Mouse (Mus musculus): ENCODE data around the gene Peli1. TPM values are rescaled to one million over a fixed set of nuclear protein-coding genes. Genes with fewer than 3 reads are reported as not detected.

Gene Peli1
- 19.0 and 24.9 TPM in 2 replicates for polyA plus RNA-seq (2015; fragmentation: Nextera tagmentation; extraction: Ambion mirVana)

DNA sequence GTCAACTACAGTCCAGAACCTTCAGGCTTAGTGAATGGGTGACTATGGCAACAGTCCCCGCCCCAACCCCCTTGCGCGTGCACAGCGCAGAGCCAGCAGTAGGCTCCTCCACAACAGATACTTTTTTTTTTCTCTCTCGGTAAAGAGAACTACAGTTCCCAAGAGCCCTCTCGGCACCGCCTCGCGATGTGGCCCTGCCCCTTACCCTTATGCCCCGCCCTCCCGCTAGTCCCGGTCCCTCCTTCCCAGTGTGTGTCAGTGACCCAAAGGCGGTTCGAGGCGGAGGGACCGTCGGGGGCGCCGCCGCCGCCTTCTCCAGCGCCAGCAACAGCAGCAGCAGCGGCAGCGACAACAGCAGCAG, at the start of gene Peli1:
Gene Peli1 (plus strand): TSS at position 225 of the 361 bp plus-strand sequence.
- Histone ChIP-seq H3K27ac (peak within 1 kb of the TSS; percentile 99), H3K9ac (peak within 1 kb of the TSS; percentile 96), H3K4me2 (peak within 1 kb of the TSS; percentile 67), H3K27me3 (no peaks in the 10 kb centered on the region), H3K9me3 (replicated peaks) (no peaks in the 10 kb centered on the region), H3K36me3 (no peaks in the 10 kb centered on the region), H3K4me1 (replicated peaks) (peaks cover 5% of the 10 kb centered on the region; the same call in 1 of the 2 replicates), H3K4me3 (peak within 1 kb of the TSS; percentile 90)
- peak; percentile 99 for ATAC-seq (replicated peaks; ENCODE audit: insufficient number of reproducible peaks, insufficient read depth, low FRiP score, low read depth)
- WGBS, result 1% methylated on average over 24 of the region's 24 CpGs

DNA sequence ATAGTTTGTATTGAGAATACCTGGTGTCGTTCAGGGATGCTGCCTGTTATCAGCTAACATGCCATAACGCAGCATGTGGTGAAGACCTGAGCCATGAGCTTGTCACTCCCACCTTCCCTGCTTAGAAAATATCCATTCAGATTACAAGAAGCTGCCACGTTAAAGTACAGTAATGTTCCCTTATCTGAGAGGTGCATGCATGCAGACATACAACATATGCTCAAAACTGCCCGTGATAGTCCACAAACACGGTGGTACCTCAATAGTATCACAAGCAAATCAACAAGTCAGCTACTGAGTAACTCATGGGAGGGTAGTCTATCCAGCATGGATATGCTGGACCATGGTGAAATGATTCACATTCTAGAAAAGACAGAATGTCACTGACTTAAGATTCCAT, 48.5 kb upstream of the Peli1 start:
- Histone ChIP-seq H3K4me3 (no peak overlapping the region), H3K36me3 (no peaks in the 10 kb centered on the region), H3K9ac (no peak overlapping the region), H3K27ac (no peak overlapping the region), H3K27me3 (no peaks in the 10 kb centered on the region), H3K9me3 (replicated peaks) (no peaks in the 10 kb centered on the region), H3K4me1 (replicated peaks) (peaks cover 8% of the 10 kb centered on the region; the same call in 1 of the 2 replicates), H3K4me2 (no peak overlapping the region)
- 63% methylated on average over 5 of the region's 5 CpGs for WGBS
- no peak for ATAC-seq (replicated peaks; ENCODE audit: insufficient number of reproducible peaks, insufficient read depth, low FRiP score, low read depth)

DNA sequence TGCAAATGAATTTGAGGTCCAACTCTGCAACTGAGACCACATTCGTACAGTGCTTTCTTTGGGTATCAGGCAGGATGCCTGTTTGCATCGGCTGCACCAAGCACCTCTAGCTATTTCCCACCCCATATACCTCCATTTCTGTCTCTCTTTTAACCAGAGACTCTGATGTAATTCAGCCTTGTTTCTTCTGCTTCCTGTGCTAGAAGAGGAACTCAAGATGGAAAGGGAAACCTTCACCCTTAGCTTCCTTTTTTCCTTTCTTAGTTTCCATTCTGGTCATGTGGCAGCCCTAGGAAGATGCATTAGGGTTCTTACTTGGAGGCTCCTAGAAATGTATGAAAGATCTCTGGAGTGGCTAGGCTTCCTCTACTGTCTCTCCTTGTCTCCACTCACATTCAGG, 44.9 kb upstream of the Peli1 start:
- no peak overlapping the region for H3K9ac ChIP-seq
- no peaks in the 10 kb centered on the region for H3K4me1 ChIP-seq (replicated peaks)
- ATAC-seq (replicated peaks; ENCODE audit: insufficient number of reproducible peaks, insufficient read depth, low FRiP score, low read depth), result no peak
- no peaks in the 10 kb centered on the region for H3K27me3 ChIP-seq
- no peaks in the 10 kb centered on the region for H3K36me3 ChIP-seq
- H3K4me3 ChIP-seq, result no peak overlapping the region
- H3K4me2 ChIP-seq, result no peak overlapping the region
- 81% methylated on average over 2 of the region's 2 CpGs for WGBS
- no peak overlapping the region for H3K27ac ChIP-seq
- H3K9me3 ChIP-seq (replicated peaks), result no peaks in the 10 kb centered on the region

DNA sequence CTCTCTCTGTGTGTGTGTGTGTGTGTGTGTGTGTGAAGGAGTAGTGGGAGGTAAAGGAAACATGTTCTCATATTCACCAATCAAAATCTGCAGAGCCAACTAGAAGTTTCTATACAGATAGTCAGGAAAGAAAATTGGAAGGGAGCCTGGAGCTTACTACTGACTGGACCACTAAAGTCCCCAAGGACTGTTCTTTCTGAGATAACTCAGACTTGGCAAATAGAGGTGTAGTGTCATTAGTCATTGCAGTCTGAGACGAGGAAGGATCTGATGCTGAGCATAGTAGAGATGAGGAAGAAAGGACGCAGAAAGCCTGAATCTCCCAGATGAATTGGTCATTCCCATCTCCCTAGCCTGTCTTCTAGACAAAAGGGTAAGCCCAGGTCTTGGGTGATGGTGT, 43.2 kb upstream of the Peli1 start:
- Histone ChIP-seq H3K4me1 (replicated peaks) (no peaks in the 10 kb centered on the region), H3K9me3 (replicated peaks) (no peaks in the 10 kb centered on the region), H3K4me2 (no peak overlapping the region), H3K27me3 (no peaks in the 10 kb centered on the region), H3K9ac (no peak overlapping the region), H3K4me3 (no peak overlapping the region), H3K36me3 (no peaks in the 10 kb centered on the region), H3K27ac (no peak overlapping the region)
- ATAC-seq (replicated peaks; ENCODE audit: insufficient number of reproducible peaks, insufficient read depth, low FRiP score, low read depth), result no peak
- 60% methylated on average over 2 of the region's 2 CpGs for WGBS

DNA sequence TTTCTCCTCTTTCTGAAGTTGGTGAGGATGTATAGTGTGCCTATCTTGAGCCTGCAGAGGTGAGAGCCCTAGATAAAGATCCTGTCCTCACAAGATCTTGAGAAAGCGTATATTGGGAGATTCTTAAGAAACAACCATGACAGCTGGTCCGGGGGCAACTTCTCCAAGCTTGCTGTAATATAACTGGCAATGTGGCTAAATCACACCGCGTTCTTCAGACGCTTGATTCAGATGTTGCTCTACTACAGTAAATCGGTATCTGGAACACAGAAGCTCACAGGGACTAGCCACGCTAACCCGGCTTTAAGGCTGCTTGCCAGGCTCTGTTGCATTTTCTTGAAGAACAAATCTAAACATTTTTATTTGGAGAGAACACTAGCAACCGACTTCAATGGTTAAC, 39.4 kb upstream of the Peli1 start:
- H3K4me2 ChIP-seq, result no peak overlapping the region
- no peak overlapping the region for H3K27ac ChIP-seq
- 81% methylated on average over 9 of the region's 9 CpGs for WGBS
- no peak overlapping the region for H3K4me3 ChIP-seq
- no peaks in the 10 kb centered on the region for H3K36me3 ChIP-seq
- H3K9ac ChIP-seq, result no peak overlapping the region
- H3K4me1 ChIP-seq (replicated peaks), result no peaks in the 10 kb centered on the region
- no peaks in the 10 kb centered on the region for H3K27me3 ChIP-seq
- ATAC-seq (replicated peaks; ENCODE audit: insufficient number of reproducible peaks, insufficient read depth, low FRiP score, low read depth), result no peak
- no peaks in the 10 kb centered on the region for H3K9me3 ChIP-seq (replicated peaks)

DNA sequence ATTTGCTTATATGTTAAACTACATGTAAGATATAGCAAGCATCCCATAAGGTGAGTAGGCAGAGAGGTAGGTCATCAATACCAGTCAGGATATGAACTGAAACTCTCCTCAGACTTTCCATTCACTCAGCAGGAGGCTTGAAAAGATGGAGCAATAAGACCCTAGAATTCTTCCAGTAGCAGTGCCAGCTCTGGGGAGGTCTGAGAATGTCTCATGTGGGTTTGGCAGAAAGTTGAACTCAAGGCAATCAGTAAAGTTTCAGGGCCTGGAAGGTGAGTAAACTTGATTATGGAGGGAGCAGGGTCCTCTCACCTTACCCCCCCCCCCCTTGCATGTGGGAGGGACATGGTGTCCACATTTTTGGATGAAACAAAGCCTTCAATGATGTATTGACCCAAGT, 36.5 kb upstream of the Peli1 start:
- H3K4me3 ChIP-seq, result no peak overlapping the region
- no peak overlapping the region for H3K9ac ChIP-seq
- H3K9me3 ChIP-seq (replicated peaks), result no peaks in the 10 kb centered on the region
- H3K4me2 ChIP-seq, result no peak overlapping the region
- H3K36me3 ChIP-seq, result no peaks in the 10 kb centered on the region
- no peak overlapping the region for H3K27ac ChIP-seq
- no peaks in the 10 kb centered on the region for H3K4me1 ChIP-seq (replicated peaks)
- no peaks in the 10 kb centered on the region for H3K27me3 ChIP-seq
- no peak for ATAC-seq (replicated peaks; ENCODE audit: insufficient number of reproducible peaks, insufficient read depth, low FRiP score, low read depth)

DNA sequence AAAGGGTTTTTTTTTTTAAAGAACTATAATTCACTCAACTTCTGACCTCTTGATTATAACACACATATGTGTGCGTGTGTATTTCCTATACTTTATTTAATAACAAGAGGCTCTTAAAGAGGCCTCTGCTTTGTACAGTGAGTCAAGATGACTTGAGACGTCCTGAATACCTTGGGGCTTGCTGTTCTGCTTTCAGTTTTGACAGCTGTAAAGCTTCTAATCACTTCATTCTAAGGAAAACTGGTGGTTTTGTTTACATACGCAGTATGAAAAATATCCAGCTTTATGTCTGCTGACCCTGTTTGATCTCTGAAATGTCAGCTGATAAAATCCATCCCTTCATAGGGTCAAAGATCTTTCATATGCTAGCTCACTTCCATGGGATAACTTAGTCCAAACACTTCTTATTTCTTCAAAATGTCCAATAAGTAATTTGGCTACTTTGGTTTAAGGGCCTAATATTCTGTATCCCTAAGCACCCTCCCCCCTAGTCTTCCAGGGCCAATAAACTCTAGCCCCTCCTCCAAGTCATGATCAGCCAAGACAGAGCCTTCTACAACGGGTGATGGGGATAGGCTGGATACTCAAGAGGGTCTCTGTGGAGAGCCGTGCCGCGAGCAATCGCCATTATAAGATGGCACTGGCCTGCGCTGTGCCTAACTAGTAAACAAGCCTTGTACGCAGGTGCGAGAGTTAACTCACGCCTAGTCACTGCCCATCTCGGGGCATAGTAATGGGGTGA, 34.8 kb upstream of the Peli1 start:
- Histone ChIP-seq H3K4me1 (replicated peaks) (peaks cover 5% of the 10 kb centered on the region; the same call in 1 of the 2 replicates), H3K4me3 (no peak overlapping the region), H3K4me2 (no peak overlapping the region), H3K27ac (no peak overlapping the region), H3K36me3 (no peaks in the 10 kb centered on the region), H3K9me3 (replicated peaks) (no peaks in the 10 kb centered on the region), H3K9ac (no peak overlapping the region), H3K27me3 (no peaks in the 10 kb centered on the region)
- WGBS, result 86% methylated on average over 13 of the region's 13 CpGs
- no peak for ATAC-seq (replicated peaks; ENCODE audit: insufficient number of reproducible peaks, insufficient read depth, low FRiP score, low read depth)

DNA sequence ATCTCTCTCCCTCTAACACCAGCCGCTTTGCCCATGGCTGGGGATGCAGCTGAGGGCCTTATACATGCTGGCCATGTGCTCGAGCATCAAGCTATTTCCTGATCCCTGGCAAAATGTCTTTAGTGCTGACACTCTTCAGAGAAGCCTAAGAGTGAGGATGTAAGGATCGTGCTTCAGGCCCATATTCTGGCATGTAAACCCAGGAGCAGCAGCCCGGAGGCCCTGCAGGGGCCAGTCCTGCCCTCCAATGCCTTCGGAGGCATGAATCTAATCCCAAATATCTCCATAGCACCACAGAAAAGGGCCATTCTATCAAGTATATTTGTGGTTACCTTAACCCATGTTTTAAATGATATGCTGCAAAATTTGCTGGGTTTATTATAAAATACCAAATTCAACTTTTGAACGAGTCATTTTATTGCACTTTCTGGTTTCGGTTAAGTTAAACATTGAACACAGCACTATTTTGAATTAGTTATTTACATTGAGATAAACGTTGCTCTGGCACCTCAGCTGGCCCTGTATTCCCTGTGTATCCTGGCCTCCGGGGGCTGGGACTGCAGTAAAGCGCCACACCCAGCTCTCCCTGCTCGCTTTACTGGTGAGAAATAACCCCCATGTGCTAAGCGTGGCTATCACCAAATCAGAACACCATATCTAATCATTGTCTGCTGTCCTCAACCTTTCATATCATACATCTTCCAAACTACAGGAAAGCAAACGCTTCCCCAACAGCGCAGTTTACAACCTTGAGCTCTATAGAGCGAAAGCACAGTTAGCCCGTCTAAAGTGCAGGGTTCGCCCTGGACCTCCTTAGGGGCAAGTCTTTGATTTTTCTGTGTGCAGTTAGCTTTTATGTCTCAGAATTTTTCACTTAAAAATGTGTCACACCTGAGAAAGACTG, 33.3 kb upstream of the Peli1 start:
- Histone ChIP-seq H3K4me2 (no peak overlapping the region), H3K4me3 (no peak overlapping the region), H3K27ac (no peak overlapping the region), H3K9me3 (replicated peaks) (no peaks in the 10 kb centered on the region), H3K4me1 (replicated peaks) (peaks cover 9% of the 10 kb centered on the region), H3K9ac (no peak overlapping the region), H3K27me3 (no peaks in the 10 kb centered on the region), H3K36me3 (no peaks in the 10 kb centered on the region)
- ATAC-seq (replicated peaks; ENCODE audit: insufficient number of reproducible peaks, insufficient read depth, low FRiP score, low read depth), result no peak
- 71% methylated on average over 17 of the region's 17 CpGs for WGBS

DNA sequence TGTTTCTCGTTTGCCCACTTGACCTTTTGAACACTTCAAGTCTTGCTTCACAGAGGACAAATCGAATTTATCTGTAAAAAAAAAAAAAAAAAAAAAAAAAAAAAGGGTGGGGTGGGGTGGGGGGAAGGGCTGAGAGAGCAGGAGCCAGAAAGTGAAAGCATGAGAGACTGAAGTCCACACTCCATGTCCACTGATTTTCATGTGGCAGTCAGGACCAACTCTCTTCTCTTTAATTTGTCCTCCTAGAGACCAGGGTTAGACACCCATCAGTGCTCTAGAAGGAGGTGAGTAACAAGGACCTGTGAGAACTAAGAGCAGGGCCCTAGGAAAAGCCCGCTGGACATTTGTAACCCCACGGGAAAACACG, 32.7 kb upstream of the Peli1 start:
- H3K4me2 ChIP-seq, result no peak overlapping the region
- no peaks in the 10 kb centered on the region for H3K9me3 ChIP-seq (replicated peaks)
- H3K27ac ChIP-seq, result no peak overlapping the region
- H3K27me3 ChIP-seq, result no peaks in the 10 kb centered on the region
- 71% methylated on average over 5 of the region's 5 CpGs for WGBS
- H3K36me3 ChIP-seq, result no peaks in the 10 kb centered on the region
- no peak overlapping the region for H3K4me3 ChIP-seq
- no peak overlapping the region for H3K9ac ChIP-seq
- peaks cover 9% of the 10 kb centered on the region for H3K4me1 ChIP-seq (replicated peaks)
- ATAC-seq (replicated peaks; ENCODE audit: insufficient number of reproducible peaks, insufficient read depth, low FRiP score, low read depth), result no peak

DNA sequence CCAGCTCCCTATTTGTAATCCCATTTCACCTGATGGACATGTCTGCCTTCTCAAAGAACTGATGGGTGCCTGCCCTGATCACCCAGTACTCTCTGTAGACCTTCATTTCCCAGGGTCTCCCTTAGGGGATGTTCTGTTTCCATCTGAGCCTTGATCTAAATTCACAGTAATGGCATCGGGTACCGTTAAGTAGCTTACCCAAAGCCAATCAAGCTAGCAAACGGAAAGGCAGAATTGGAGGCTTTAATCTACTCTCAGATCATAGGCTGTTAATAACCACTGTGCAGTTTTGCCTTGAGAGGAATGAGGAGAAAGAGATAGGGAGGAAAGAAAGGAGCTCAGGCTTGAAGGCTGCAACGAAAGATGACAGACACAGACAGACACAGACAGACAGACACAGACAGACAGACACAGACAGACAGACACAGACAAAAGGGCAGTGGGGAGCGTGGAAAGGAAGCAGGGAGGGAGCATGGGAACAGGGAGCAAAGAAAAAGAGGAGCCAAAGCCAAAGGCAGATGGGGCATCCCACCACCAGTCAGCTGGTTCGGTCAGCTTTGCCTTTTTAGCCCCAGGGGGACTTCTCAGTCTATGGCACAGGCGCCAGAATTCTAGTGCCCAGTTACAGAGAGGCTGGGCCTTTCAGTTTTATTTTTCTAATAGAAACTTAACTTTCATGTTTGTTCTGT, 30.6 kb upstream of the Peli1 start:
- H3K9ac ChIP-seq, result no peak overlapping the region
- 80% methylated on average over 7 of the region's 7 CpGs for WGBS
- H3K27me3 ChIP-seq, result no peaks in the 10 kb centered on the region
- H3K36me3 ChIP-seq, result no peaks in the 10 kb centered on the region
- H3K4me3 ChIP-seq, result no peak overlapping the region
- H3K4me1 ChIP-seq (replicated peaks), result peaks cover 9% of the 10 kb centered on the region
- ATAC-seq (replicated peaks; ENCODE audit: insufficient number of reproducible peaks, insufficient read depth, low FRiP score, low read depth), result no peak
- H3K27ac ChIP-seq, result no peak overlapping the region
- H3K4me2 ChIP-seq, result no peak overlapping the region
- H3K9me3 ChIP-seq (replicated peaks), result no peaks in the 10 kb centered on the region

DNA sequence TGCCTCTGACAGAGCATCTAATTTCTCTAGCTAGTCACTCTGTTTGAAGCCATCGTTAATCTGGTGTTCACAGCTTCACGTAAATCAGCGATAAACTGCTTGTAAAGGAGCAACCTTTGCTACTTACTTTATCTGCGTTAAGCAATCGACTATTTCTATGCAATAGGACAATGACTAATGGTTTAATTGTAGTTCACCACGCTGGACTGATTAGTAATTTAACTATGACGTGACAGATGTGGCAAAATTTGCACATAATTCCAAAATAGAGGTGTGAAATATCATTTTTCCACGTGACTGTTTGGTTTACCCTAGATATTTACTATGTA, 30.1 kb upstream of the Peli1 start:
- no peak for ATAC-seq (replicated peaks; ENCODE audit: insufficient number of reproducible peaks, insufficient read depth, low FRiP score, low read depth)

More for the DNA sequence above, 30.1 kb upstream of the Peli1 start:
- no peak overlapping the region for H3K4me2 ChIP-seq
- no peak overlapping the region for H3K9ac ChIP-seq
- no peaks in the 10 kb centered on the region for H3K27me3 ChIP-seq
- peak overlapping the region; percentile 52; the same call in 1 of the 2 replicates for H3K27ac ChIP-seq
- H3K9me3 ChIP-seq (replicated peaks), result no peaks in the 10 kb centered on the region
- H3K4me3 ChIP-seq, result no peak overlapping the region
- 69% methylated on average over 8 of the region's 8 CpGs for WGBS
- H3K4me1 ChIP-seq (replicated peaks), result peaks cover 9% of the 10 kb centered on the region
- H3K36me3 ChIP-seq, result no peaks in the 10 kb centered on the region
